Mouse (Mus musculus): ENCODE data around the gene Megf8.

DNA sequence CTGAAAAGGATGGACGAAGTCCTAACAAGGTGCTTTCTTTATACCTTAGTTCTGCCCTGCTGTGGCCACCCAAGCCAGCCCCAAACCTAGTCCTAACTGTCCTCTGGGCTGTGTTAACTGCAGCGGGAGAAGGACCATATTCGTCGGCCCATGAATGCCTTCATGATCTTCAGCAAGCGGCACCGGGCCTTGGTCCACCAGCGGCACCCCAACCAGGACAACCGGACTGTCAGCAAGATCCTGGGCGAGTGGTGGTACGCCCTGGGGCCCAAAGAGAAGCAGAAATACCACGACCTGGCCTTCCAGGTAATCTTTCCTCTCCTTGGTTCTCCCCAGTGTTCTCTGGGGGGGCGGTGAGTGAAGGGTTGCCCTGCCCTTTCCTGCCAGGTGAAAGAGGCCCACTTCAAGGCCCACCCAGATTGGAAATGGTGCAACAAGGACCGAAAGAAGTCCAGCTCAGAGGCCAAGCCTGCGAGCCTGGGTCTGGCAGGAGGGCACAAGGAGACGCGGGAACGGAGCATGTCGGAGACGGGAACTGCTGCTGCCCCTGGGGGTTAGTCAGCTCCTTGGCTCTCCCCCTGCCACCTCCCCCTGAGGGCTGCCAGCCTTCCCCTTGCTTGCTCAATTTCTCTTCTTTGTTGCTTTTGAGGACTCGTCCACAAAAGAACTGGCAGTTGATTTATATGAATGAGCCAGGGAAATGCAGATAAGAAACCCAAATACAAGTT lies 31.3 kb upstream of the Megf8 start:
- TF ChIP-seq CTCF (IDR thresholded peaks at IDR 0.05; ENCODE audit: borderline replicate concordance, extremely low read depth, insufficient read depth, insufficient read length), result no peak
- no peak for TF ChIP-seq POLR2A (IDR thresholded peaks at IDR 0.05; ENCODE audit: borderline replicate concordance, extremely low read depth, insufficient read depth, insufficient read length, poor library complexity, severe bottlenecking)

All from brain, embryonic 14.5 days (tissue).